Mouse (Mus musculus) adrenal gland, adult 8-10 months (tissue): ENCODE measurements at regions not wholly inside any gene's neighbourhood (a gene's known extent, or its start where the extent isn't known, plus 50 kb on each side); places are given as distances from the start of the nearest gene placed in this dataset.
"Not testable (repeated sequence)": the region's sequence is repeated elsewhere in the genome, so short reads cannot be mapped to it uniquely, and the experiment has no call there.

Experiments
- DNase-seq: peaks from one replicate; pipeline ENCODE4 v3.0.0; 2022

DNA sequence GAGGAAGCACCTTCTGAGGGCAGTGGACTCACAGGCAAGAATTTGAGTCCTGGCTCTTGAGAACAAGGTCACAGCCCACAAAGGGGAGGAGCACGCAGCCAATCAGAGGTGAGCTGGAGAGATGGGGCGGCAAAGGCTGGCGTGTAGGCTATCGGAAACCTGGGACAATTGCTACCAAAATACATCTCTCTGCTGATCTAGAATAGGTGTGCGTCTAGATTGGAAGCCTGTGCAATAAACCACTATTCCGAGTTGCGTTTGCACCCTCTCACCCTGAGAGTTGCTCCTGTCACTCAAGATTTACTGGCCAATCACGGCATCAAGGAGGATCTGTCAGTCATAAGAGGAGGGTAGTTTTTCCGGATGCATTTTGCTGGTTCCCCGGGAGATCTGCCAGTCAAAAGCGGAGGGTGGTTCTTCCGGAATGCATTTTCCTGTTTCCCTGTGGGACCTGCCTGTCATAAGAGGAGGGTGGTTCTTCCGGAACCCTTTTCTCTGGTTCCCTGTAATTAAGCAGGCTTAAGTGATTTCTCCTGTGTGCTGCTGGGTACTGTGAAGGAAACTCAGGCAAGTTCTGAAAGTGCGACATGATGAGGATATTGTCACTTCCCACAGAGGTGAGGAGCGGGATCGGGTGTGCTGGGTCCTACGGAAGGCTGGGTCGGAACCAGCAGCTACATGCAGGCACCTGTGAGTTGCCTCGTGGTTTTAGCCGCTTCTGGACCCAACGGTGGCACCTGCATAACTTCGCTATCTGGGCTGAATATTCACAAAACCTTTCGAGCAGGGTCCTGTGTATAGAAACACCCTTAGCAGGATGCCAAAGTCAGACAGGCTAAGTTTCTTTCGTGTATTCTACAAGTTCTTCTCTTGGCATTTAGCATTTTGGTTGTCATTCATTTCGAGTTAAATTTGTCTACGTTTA lies 112.6 kb upstream of the Zfp960 start:
- peak; percentile 90 for DNase-seq

DNA sequence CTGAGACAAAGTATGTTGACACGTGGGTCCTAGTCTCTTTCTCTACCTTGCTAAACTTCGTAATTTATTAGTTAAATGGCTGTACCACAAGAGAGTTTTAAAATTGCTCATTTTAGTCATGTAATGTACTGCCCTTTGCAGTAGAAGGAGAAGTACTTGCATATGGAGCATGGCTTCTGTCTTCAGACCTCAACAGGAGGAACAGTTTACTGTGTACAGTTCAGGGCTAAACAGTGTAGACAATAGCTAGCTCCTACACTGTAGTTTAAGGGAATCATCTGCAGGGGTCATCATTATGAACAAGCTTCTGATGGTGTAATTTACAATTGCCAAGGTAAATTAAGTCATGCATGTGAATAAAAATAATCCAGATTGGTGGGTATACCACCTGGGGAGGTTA lies 111.8 kb upstream of the Zfp960 start:
- not testable (repeated sequence) for DNase-seq

DNA sequence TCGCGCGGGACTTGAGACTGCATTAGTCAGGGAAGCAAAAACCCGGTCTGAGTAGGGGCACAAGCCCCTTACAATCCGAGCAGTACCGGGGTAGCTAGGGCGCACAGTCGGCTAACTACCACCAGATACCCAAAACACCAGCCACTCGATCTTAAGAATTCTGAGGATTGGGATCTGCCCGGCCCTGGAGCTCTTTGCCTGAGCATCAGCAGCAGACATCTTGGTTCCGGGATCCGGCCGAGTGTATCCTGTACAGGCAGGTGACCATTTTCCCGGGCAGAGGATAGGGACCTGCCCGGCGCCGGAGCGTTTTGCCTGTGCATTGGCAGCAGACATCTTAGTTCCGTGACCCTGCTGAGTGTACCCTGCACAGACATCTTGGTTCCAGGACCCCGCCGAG lies 66.7 kb upstream of the Zfp960 start:
- DNase-seq, result not testable (repeated sequence)

DNA sequence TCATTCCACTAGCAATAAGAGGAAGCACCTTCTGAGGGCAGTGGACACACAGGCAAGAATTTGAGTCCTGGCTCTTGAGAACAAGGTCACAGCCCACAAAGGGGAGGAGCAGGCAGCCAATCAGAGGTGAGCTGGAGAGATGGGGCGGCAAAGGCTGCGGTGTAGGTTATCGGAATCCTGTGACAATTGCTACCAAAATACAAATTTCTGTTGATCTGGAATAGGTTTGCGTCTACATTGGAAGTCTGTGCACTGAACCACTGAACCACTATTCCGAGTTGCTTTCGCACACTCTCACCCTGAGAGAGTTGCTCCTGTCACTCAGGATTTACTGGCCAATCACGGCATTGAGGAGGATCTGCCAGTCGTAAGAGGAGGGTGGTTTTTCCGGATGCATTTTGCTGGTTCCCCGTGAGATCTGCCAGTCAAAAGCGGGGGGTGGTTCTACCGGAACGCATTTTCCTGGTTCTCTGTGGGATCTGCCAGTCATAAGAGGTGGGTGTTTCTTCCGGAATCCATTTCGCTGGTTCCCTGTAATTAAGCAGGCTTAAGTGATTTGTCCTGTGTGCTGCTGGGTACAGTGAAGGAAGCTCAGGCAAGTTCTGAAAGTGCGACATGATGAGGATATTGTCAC lies 59.2 kb upstream of the Zfp960 start:
- DNase-seq, result peak; percentile 91

DNA sequence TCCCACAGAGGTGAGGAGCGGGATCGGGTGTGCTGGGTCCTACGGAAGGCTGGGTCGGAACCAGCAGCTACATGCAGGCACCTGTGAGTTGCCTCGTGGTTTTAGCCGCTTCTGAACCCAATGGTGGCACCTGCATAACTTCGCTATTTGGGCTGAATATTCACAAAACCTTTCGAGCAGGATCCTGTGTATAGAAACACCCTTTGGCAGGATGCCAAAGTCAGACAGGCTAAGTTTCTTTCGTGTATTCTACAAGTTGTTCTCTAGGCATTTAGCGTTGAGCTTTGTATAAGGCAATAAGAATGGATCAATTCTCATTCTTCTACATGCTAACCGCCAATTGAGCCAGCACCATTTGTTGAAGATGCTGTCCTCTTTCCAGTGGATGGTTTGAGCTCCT lies 58.6 kb upstream of the Zfp960 start:
- not testable (repeated sequence) for DNase-seq
